8 mouse cellular contexts compared by ENCODE assay signal in genomic region chr2:109673509-109674455, GRCm38 (mm10). TPM values are rescaled to one million over a fixed set of nuclear protein-coding genes. Genes with fewer than 3 reads are reported as not detected.
DNase-seq lines count a peak whose midpoint lies in the region; ATAC-seq and TF ChIP-seq lines count a peak whose summit lies in the region.

No protein-coding gene starts in this region.

- no peaks in the 10 kb centered on the region for H3K9me3 ChIP-seq in forebrain, embryonic 15.5 days
- H3K9me3 ChIP-seq in liver, embryonic 13.5 days (replicated peaks) = no peaks in the 10 kb centered on the region

- intact Hi-C loops in left cerebral cortex, adult 2 months (cut with DNase I) = no loop called here

- no peak overlapping the region for H3K27ac ChIP-seq in left cerebral cortex, adult 2 months
- no peak overlapping the region for H3K27ac ChIP-seq in forebrain, embryonic 15.5 days (replicated peaks)
- no peak overlapping the region for H3K27ac ChIP-seq in liver, embryonic 13.5 days

- no peaks in the 10 kb centered on the region for H3K36me3 ChIP-seq in forebrain, embryonic 15.5 days
- H3K36me3 ChIP-seq in liver, embryonic 13.5 days = no peaks in the 10 kb centered on the region

- peak; percentile 17 to 35 for DNase-seq in left cerebral cortex, adult 2 months (ENCODE audit: extremely low spot score in 1 of 2, low spot score in 2 of 2)
- no peak for DNase-seq in left cerebral cortex, adult 11 months (ENCODE audit: low spot score)
- peak; percentile 34 for DNase-seq in cerebellum, adult 9-11 months
- DNase-seq in liver, embryonic 13.5 days = no peak
- no peak for DNase-seq in urinary bladder, adult 2 months (ENCODE audit: low spot score)

- no peak for ATAC-seq in forebrain, embryonic 15.5 days (replicated peaks)
- ATAC-seq in liver, embryonic 13.5 days (ENCODE audit: low read depth) = no peak
- ATAC-seq in granulocyte monocyte progenitor cell, adult 5-6 weeks (replicated peaks; ENCODE audit: poor library complexity, severe bottlenecking) = no peak; the same call in 1 of the 2 replicates
- ATAC-seq in erythroblast, adult 5-6 weeks (replicated peaks; ENCODE audit: low FRiP score, poor library complexity, severe bottlenecking) = no peak

- H3K4me1 ChIP-seq in forebrain, embryonic 15.5 days = peaks cover 45% of the 10 kb centered on the region
- H3K4me1 ChIP-seq in liver, embryonic 13.5 days (replicated peaks) = peaks cover 3% of the 10 kb centered on the region; the same call in 1 of the 2 replicates

- H3K4me2 ChIP-seq in forebrain, embryonic 15.5 days (replicated peaks) = peak overlapping the region; percentile 89
- H3K4me2 ChIP-seq in liver, embryonic 13.5 days = peak overlapping the region; percentile 41

- under 1% methylated on average over 48 of the region's 48 CpGs for WGBS in forebrain, embryonic 15.5 days
- WGBS in liver, embryonic 13.5 days (ENCODE audit: insufficient replicate concordance) = 2% methylated on average over 48 of the region's 48 CpGs

- H3K4me3 ChIP-seq in left cerebral cortex, adult 2 months = peak overlapping the region; percentile 45
- H3K4me3 ChIP-seq in forebrain, embryonic 15.5 days = peak overlapping the region; percentile 43
- peak overlapping the region; percentile 12; the same call in 1 of the 2 replicates for H3K4me3 ChIP-seq in liver, embryonic 13.5 days (replicated peaks)

- no peak; the same call in 1 of the 2 replicates for TF ChIP-seq CTCF in left cerebral cortex, adult 2 months (IDR thresholded peaks at IDR 0.05)

- H3K9ac ChIP-seq in forebrain, embryonic 15.5 days (replicated peaks) = no peak overlapping the region
- H3K9ac ChIP-seq in liver, embryonic 13.5 days = no peak overlapping the region

- peaks cover 43% of the 10 kb centered on the region for H3K27me3 ChIP-seq in forebrain, embryonic 15.5 days
- peaks cover 63% of the 10 kb centered on the region for H3K27me3 ChIP-seq in liver, embryonic 13.5 days

RNA-seq across cellular contexts. Expression of gene Bdnf, which starts 0.7 kb away (rescaled TPM):
- 10 to 100 TPM; 35.5 to 39.3 TPM for total RNA-seq in left cerebral cortex, adult 2 months (2021)
- polyA plus RNA-seq in forebrain, embryonic 15.5 days (2015; fragmentation: Nextera tagmentation; extraction: Ambion mirVana) = 2.4 and 2.5 TPM in 2 replicates
- 0.16 and 0.20 TPM in 2 replicates for polyA plus RNA-seq in liver, embryonic 13.5 days (2015; fragmentation: Nextera tagmentation; extraction: Ambion mirVana)
- total RNA-seq in granulocyte monocyte progenitor cell, adult 5-6 weeks (2014; fragmentation: Nextera tagmentation) = not detected in 2 replicates
- not detected in 2 replicates for total RNA-seq in granulocyte monocyte progenitor cell, adult 5-6 weeks (2017)
- not detected in 2 replicates for total RNA-seq in erythroblast, adult 5-6 weeks (2015; ENCODE audit: low replicate concordance)
- not detected in 2 replicates for total RNA-seq in erythroblast, adult 5-6 weeks (2017; ENCODE audit: low replicate concordance)
- polyA plus RNA-seq in urinary bladder, adult 2 months (2012; rRNA removed) = 3.3 and 7.1 TPM in 2 replicates

Comparison
In these comparisons a context has a peak if more than half of its experiments do, and no peak if none do; other contexts are left out.
1. DNase-seq: peak in left cerebral cortex, adult 2 months (2 of 2) and cerebellum, adult 9-11 months (single experiment); none in left cerebral cortex, adult 11 months (single experiment), liver, embryonic 13.5 days (single experiment) and urinary bladder, adult 2 months (single experiment).
2. RNA of gene Bdnf, which starts 0.7 kb away (total RNA-seq): 35.5 to 39.3 TPM in left cerebral cortex, adult 2 months; not detected in granulocyte monocyte progenitor cell, adult 5-6 weeks and not detected in erythroblast, adult 5-6 weeks; every median in the first group is over 10 times any median in the second.
3. Peak in every context shown above with its lines, with median percentiles within 50 percentile points of each other: H3K4me3 ChIP-seq.